Mouse (Mus musculus) MEL (cell line): ENCODE results near the gene Olfr638. TPM values are rescaled to one million over a fixed set of nuclear protein-coding genes. Genes with fewer than 3 reads are reported as not detected.

Experiments
- DNase-seq: peaks from one replicate; pipeline ENCODE4 v3.0.0; 2011; ENCODE audit warnings: low read depth, low spot score
- H3K27ac ChIP-seq: 2 replicates; pipeline ENCODE4 v1.5.1; 2012; ENCODE audit warnings: low read depth, mild to moderate bottlenecking, control low read depth, low read length, moderate library complexity; ENCODE audit not compliant: control insufficient read depth
- H3K27me3 ChIP-seq, 2 experiments: fragments of 150-350 bp in 1 of 2; sonication (generic) in 1 of 2; 2 replicates each; pipeline ENCODE4 v1.6.1; 2012; ENCODE audit warnings: low read length in 2 of 2, mild to moderate bottlenecking in 2 of 2, improper control_type of control experiment in 1 of 2, moderate library complexity in 1 of 2; ENCODE audit not compliant: insufficient read depth in 2 of 2, control insufficient read depth in 1 of 2
- H3K36me3 ChIP-seq, 2 experiments: 2 replicates each; pipeline ENCODE4 v1.6.1; 2012 to 2014; ENCODE audit warnings: low read length in 2 of 2, improper control_type of control experiment in 1 of 2, inconsistent platforms in 1 of 2, mild to moderate bottlenecking in 1 of 2; ENCODE audit not compliant: insufficient read depth in 2 of 2, control insufficient read depth in 1 of 2
- H3K4me1 ChIP-seq, 2 experiments: fragments of 150-350 bp in 1 of 2; sonication (generic) in 1 of 2; 2 replicates each; pipeline ENCODE4 v1.6.1; 2012; ENCODE audit warnings: low read length in 2 of 2, improper control_type of control experiment in 1 of 2, mild to moderate bottlenecking in 1 of 2; ENCODE audit not compliant: insufficient read depth in 2 of 2, control insufficient read depth in 1 of 2
- H3K4me3 ChIP-seq, 2 experiments: fragments of 150-350 bp in 1 of 2; sonication (generic) in 1 of 2; 2 replicates each; pipeline ENCODE4 v1.5.1; 2012; ENCODE audit warnings: low read depth in 2 of 2, low read length in 2 of 2, mild to moderate bottlenecking in 2 of 2, moderate library complexity in 2 of 2, control low read depth in 1 of 2, improper control_type of control experiment in 1 of 2; ENCODE audit not compliant: control insufficient read depth in 1 of 2, insufficient read depth in 1 of 2
- H3K79me2 ChIP-seq: 2 replicates; pipeline ENCODE4 v1.6.1; 2012; ENCODE audit warnings: mild to moderate bottlenecking, low read length, moderate library complexity; ENCODE audit not compliant: control insufficient read depth, poor library complexity, insufficient read depth
- H3K9ac ChIP-seq: 2 replicates; pipeline ENCODE4 v1.6.1; 2012; ENCODE audit warnings: low read depth, mild to moderate bottlenecking, control low read depth, low read length, moderate library complexity; ENCODE audit not compliant: control insufficient read depth, poor library complexity, severe bottlenecking
- H3K9me3 ChIP-seq: fragments of 150-350 bp; sonication (generic); replicated peaks from 2 replicates; pipeline ENCODE4 v1.6.1; 2012; ENCODE audit warnings: mild to moderate bottlenecking, low read length, improper control_type of control experiment, moderate library complexity; ENCODE audit not compliant: insufficient read depth
- CHD1 ChIP-seq: IDR thresholded peaks from 2 replicates; pipeline ENCODE4 v1.6.1; 2012; ENCODE audit warnings: low read depth, mild to moderate bottlenecking, inconsistent platforms, low read length, improper control_type of control experiment
- CHD2 ChIP-seq: IDR thresholded peaks from 2 replicates; pipeline ENCODE4 v1.6.1; 2011; ENCODE audit warnings: low read length, improper control_type of control experiment
- E2F4 ChIP-seq: IDR thresholded peaks from 2 replicates; pipeline ENCODE4 v1.6.1; 2011; ENCODE audit warnings: low read depth, low read length, improper control_type of control experiment, borderline replicate concordance
- ELF1 ChIP-seq: IDR thresholded peaks from 2 replicates; pipeline ENCODE4 v1.6.1; 2014; ENCODE audit warnings: low read depth, mild to moderate bottlenecking, inconsistent platforms, low read length, improper control_type of control experiment, moderate library complexity
- HCFC1 ChIP-seq: IDR thresholded peaks from 2 replicates; pipeline ENCODE4 v1.6.1; 2012; ENCODE audit warnings: low read depth, mild to moderate bottlenecking, inconsistent platforms, low read length, improper control_type of control experiment, moderate library complexity
- MAZ ChIP-seq: IDR thresholded peaks from 2 replicates; pipeline ENCODE4 v1.6.1; 2012; ENCODE audit warnings: low read depth, mild to moderate bottlenecking, inconsistent platforms, low read length, improper control_type of control experiment
- MEF2A ChIP-seq: IDR thresholded peaks from 2 replicates; pipeline ENCODE4 v1.6.1; 2014; ENCODE audit warnings: low read depth, mild to moderate bottlenecking, inconsistent platforms, low read length, improper control_type of control experiment; ENCODE audit not compliant: poor library complexity, insufficient replicate concordance, severe bottlenecking; ENCODE audit errors: extremely low read depth
- NELFE ChIP-seq: IDR thresholded peaks from 2 replicates; pipeline ENCODE4 v1.6.1; 2011; ENCODE audit warnings: low read depth, low read length, improper control_type of control experiment
- POLR2A ChIP-seq, 2 experiments: IDR thresholded peaks; 2 replicates each; pipeline ENCODE4 v1.6.1; 2011 to 2012; ENCODE audit warnings: low read length in 2 of 2, mild to moderate bottlenecking in 2 of 2, control low read depth in 1 of 2, improper control_type of control experiment in 1 of 2, low read depth in 1 of 2, moderate library complexity in 1 of 2; ENCODE audit not compliant: control insufficient read depth in 1 of 2, insufficient read depth in 1 of 2, poor library complexity in 1 of 2
- POLR2AphosphoS2 ChIP-seq: IDR thresholded peaks from 2 replicates; pipeline ENCODE4 v1.6.1; 2011; ENCODE audit warnings: low read length, improper control_type of control experiment
- RAD21 ChIP-seq: IDR thresholded peaks from 2 replicates; pipeline ENCODE4 v1.6.1; 2011; ENCODE audit warnings: mild to moderate bottlenecking, low read depth, low read length, improper control_type of control experiment
- SMC3 ChIP-seq: IDR thresholded peaks from 2 replicates; pipeline ENCODE4 v1.6.1; 2011; ENCODE audit warnings: low read depth, low read length, improper control_type of control experiment
- TBP ChIP-seq: IDR thresholded peaks from 2 replicates; pipeline ENCODE4 v1.8.0; 2011; ENCODE audit warnings: low read depth, low read length, improper control_type of control experiment
- UBTF ChIP-seq: IDR thresholded peaks from 2 replicates; pipeline ENCODE4 v1.6.1; 2012; ENCODE audit warnings: low read depth, mild to moderate bottlenecking, inconsistent platforms, low read length, improper control_type of control experiment, moderate library complexity, borderline replicate concordance; ENCODE audit not compliant: insufficient read depth
- ZKSCAN1 ChIP-seq: IDR thresholded peaks from 2 replicates; pipeline ENCODE4 v1.6.1; 2012; ENCODE audit warnings: low read depth, mild to moderate bottlenecking, inconsistent platforms, low read length, improper control_type of control experiment, moderate library complexity
- ZMIZ1 ChIP-seq: IDR thresholded peaks from 2 replicates; pipeline ENCODE4 v1.6.1; 2012; ENCODE audit warnings: low read depth, mild to moderate bottlenecking, inconsistent platforms, low read length, improper control_type of control experiment, moderate library complexity
- polyA plus RNA-seq, 2 experiments: library from polyadenylated mRNA; stranded (reverse) in 1 of 2; unstranded in 1 of 2; fragments of >175 nt in 1 of 2; fragments of >200 nt in 1 of 2; gene quantifications; 2 replicates each; pipeline versions ENCODE4 v1.2.1 to v1.2.4; 2012; ENCODE audit warnings: low replicate concordance in 2 of 2, low read depth in 1 of 2; ENCODE audit not compliant: insufficient read length in 2 of 2, insufficient read depth in 1 of 2, missing spikeins in 1 of 2
- total RNA-seq: library from RNA; depleted of rRNA; stranded (reverse); fragments of 300-350 nt; gene quantifications from 2 replicates; pipeline ENCODE4 v1.2.3, GENCODE M21; 2012

Gene Olfr638
- total and polyA plus RNA-seq, 3 experiments = not detected

- Histone ChIP-seq H3K36me3 (no peaks in the 10 kb centered on the region), H3K9me3 (no peaks in the 10 kb centered on the region), H3K4me3 (no peak within 1 kb of the TSS), H3K4me1 (no peaks in the 10 kb centered on the region), H3K9ac (no peak within 1 kb of the TSS), H3K27ac (no peak within 1 kb of the TSS), H3K79me2 (no peaks in the 10 kb centered on the region), H3K27me3 (no peaks in the 10 kb centered on the region)
- TF ChIP-seq E2F4 = no peak
- DNase-seq = no peak
These were observed 18.7 kb downstream of the Olfr638 start, which contains the start of gene Olfr639 for GRCm38 (mm10) chr7:104017203-104017602. TSS of gene Olfr639 (minus strand) at chr7:104017303.

DNA sequence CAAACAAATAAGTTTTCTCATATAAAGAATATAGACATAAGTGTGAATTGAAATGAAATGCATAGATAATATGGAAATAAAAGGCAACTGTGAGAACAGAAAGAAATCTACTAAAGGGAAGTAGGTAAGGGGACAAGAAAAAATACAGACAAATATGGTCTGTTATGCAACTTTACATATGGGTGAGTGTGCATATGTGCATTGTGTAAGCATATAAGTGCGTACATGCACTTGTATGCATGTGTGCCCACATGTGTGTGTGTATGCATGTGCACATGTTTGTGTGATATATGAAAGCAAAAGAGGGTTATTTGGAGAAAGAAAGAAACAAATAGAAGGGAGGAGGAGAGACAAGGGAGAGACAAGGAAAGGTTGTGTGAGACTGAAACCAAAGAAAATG lies 20.4 kb downstream of the Olfr638 start:
- no peaks in the 10 kb centered on the region for H3K27me3 ChIP-seq
- no peaks in the 10 kb centered on the region for H3K4me1 ChIP-seq
- no peaks in the 10 kb centered on the region for H3K9me3 ChIP-seq
- no peak overlapping the region for H3K27ac ChIP-seq
- H3K9ac ChIP-seq = no peak overlapping the region
- DNase-seq = no peak
- H3K4me3 ChIP-seq = no peak overlapping the region
- TF ChIP-seq ZMIZ1 (no peak), NELFE (no peak), SMC3 (no peak), POLR2AphosphoS2 (no peak), ELF1 (no peak), CHD2 (no peak)
- no peaks in the 10 kb centered on the region for H3K79me2 ChIP-seq
- no peaks in the 10 kb centered on the region for H3K36me3 ChIP-seq

- no peak for DNase-seq
- no peaks in the 10 kb centered on the region for H3K9me3 ChIP-seq
- TF ChIP-seq ZMIZ1 = no peak
- TF ChIP-seq UBTF = no peak
- no peak for TF ChIP-seq MEF2A
- TF ChIP-seq RAD21 = no peak
- no peak for TF ChIP-seq POLR2A (IDR thresholded peaks at IDR 0.05; ENCODE audit: control insufficient read depth in 1 of 2, insufficient read depth in 1 of 2, low read depth in 1 of 2, low read length in 2 of 2, poor library complexity in 1 of 2)
- no peak for TF ChIP-seq ZKSCAN1
- TF ChIP-seq CHD1 = no peak
- no peak for TF ChIP-seq TBP
- TF ChIP-seq HCFC1 = no peak
- TF ChIP-seq SMC3 = no peak
- TF ChIP-seq MAZ = no peak
- H3K4me1 ChIP-seq = no peaks in the 10 kb centered on the region
- no peak overlapping the region for H3K4me3 ChIP-seq
- H3K27me3 ChIP-seq = no peaks in the 10 kb centered on the region
- H3K36me3 ChIP-seq = no peaks in the 10 kb centered on the region
- no peak overlapping the region for H3K27ac ChIP-seq
- no peaks in the 10 kb centered on the region for H3K79me2 ChIP-seq
- no peak overlapping the region for H3K9ac ChIP-seq
These were observed 23.1 kb downstream of the Olfr638 start for GRCm38 (mm10) chr7:104021651-104022050.
